Mouse (Mus musculus): ENCODE measurements around the gene Eea1. TPM values are rescaled to one million over a fixed set of nuclear protein-coding genes. Genes with fewer than 3 reads are reported as not detected.
A peak's percentile ranks its signal among the peaks of the same experiment; 100 is the strongest.
"Not testable (repeated sequence)": the region's sequence is repeated elsewhere in the genome, so short reads cannot be mapped to it uniquely, and the experiment has no call there.

The Eea1 gene
- polyA plus RNA-seq, 1 experiment from 2014 or later: 22.1 TPM

GRCm38 (mm10) chr10:96077480-96078066 lies 137.1 kb downstream of the Eea1 start:
- not testable (repeated sequence) for H3K27ac ChIP-seq; H3K4me2 ChIP-seq; H3K4me3 ChIP-seq (replicated peaks); H3K9ac ChIP-seq; H3K9me3 ChIP-seq; H3K4me1 ChIP-seq; H3K27me3 ChIP-seq (replicated peaks); H3K36me3 ChIP-seq
- ATAC-seq (ENCODE audit: insufficient read depth, low FRiP score, low read depth): peak; percentile 100
- 81% methylated on average over 6 of the region's 6 CpGs for WGBS

DNA sequence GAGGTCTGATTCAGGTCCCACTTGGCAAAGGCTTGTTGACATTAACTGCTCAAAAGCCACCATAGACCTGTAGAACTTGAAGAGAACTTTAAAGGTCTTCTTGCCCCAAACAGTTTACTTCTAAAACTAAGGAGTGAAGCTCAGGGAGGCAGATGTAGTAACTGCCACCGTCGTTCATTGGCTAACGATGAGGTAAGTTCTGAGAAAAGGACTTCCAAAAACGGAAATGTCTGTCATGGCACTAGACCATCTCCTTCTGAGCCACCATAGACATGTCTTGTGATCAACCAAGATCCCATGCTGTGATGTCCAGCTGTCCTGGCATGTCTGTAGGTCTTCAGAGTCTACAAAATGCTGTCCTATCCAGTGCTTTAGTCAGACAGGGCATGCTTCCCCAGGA lies 139.4 kb downstream of the Eea1 start:
- H3K9ac ChIP-seq: no peak overlapping the region
- no peak overlapping the region for H3K4me3 ChIP-seq (replicated peaks)
- no peaks in the 10 kb centered on the region for H3K4me1 ChIP-seq
- 96% methylated on average over 4 of the region's 4 CpGs for WGBS
- no peak for ATAC-seq (ENCODE audit: insufficient read depth, low FRiP score, low read depth)
- no peaks in the 10 kb centered on the region for H3K9me3 ChIP-seq
- no peak overlapping the region for H3K4me2 ChIP-seq
- no peaks in the 10 kb centered on the region for H3K27me3 ChIP-seq (replicated peaks)
- H3K36me3 ChIP-seq: no peaks in the 10 kb centered on the region
- H3K27ac ChIP-seq: no peak overlapping the region

GRCm38 (mm10) chr10:96080440-96081381 lies 140.3 kb downstream of the Eea1 start:
- no peaks in the 10 kb centered on the region for H3K36me3 ChIP-seq
- ATAC-seq (ENCODE audit: insufficient read depth, low FRiP score, low read depth): no peak
- whole genome bisulfite sequencing: 53% methylated on average over 21 of the region's 21 CpGs
- H3K27me3 ChIP-seq (replicated peaks): no peaks in the 10 kb centered on the region
- no peak overlapping the region for H3K4me2 ChIP-seq
- no peak overlapping the region for H3K9ac ChIP-seq
- no peak overlapping the region for H3K4me3 ChIP-seq (replicated peaks)
- no peak overlapping the region for H3K27ac ChIP-seq
- H3K9me3 ChIP-seq: no peaks in the 10 kb centered on the region
- H3K4me1 ChIP-seq: no peaks in the 10 kb centered on the region

DNA sequence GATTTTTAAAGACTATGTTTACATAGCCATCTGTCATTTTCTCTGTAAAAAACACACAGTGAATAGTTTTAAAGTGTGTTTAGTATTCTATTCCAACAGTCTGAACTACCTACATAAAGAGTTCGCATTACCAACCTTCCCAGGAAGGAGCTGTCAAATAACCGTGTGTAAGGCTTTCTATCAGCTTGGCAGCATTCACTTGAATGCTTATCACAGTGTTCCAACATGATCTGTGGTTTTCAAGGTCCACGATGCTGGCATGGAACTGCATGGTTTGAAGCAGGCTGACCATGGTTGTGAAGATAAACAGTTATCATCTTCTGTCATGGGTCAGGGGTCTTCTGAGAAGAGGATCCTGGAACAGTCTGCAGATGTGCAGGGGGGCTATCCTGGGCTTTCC lies 141.8 kb downstream of the Eea1 start:
- Histone ChIP-seq H3K4me1 (no peaks in the 10 kb centered on the region), H3K27ac (no peak overlapping the region), H3K4me3 (replicated peaks) (no peak overlapping the region), H3K4me2 (no peak overlapping the region), H3K27me3 (replicated peaks) (no peaks in the 10 kb centered on the region), H3K9ac (no peak overlapping the region), H3K36me3 (no peaks in the 10 kb centered on the region), H3K9me3 (no peaks in the 10 kb centered on the region)
- ATAC-seq (ENCODE audit: insufficient read depth, low FRiP score, low read depth): no peak
- WGBS: 60% methylated on average over 3 of the region's 3 CpGs

- no peak for ATAC-seq (ENCODE audit: insufficient read depth, low FRiP score, low read depth)
- H3K27ac ChIP-seq: no peak overlapping the region
- no peak overlapping the region for H3K4me2 ChIP-seq
- no peak overlapping the region for H3K4me3 ChIP-seq (replicated peaks)
- no peaks in the 10 kb centered on the region for H3K9me3 ChIP-seq
- WGBS: 62% methylated on average over 1 of the region's 1 CpGs
- no peak overlapping the region for H3K9ac ChIP-seq
- H3K36me3 ChIP-seq: no peaks in the 10 kb centered on the region
- H3K4me1 ChIP-seq: no peaks in the 10 kb centered on the region
- no peaks in the 10 kb centered on the region for H3K27me3 ChIP-seq (replicated peaks)
Observed at GRCm38 (mm10) chr10:96089744-96090143, 149.3 kb downstream of the Eea1 start.

DNA sequence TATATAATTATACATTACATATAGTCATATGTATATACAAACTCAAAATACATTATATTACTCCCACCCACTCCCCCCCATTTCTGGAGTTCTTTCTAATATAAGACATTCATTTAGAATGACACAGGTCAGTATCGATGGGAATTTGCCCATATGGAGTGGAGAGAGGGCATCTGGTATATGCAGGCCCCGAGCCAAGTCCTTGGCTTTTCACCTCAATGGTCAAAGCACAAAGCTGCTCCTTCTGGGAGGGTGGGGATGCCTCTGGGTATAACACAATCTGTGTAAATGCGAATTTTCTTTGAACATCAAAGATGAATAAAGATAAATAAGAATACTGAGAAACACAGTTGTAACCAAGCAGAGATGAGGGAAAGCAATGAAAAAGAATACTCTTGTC lies 149.9 kb downstream of the Eea1 start:
- ATAC-seq (ENCODE audit: insufficient read depth, low FRiP score, low read depth): no peak
- Histone ChIP-seq H3K4me3 (replicated peaks) (no peak overlapping the region), H3K4me1 (no peaks in the 10 kb centered on the region), H3K27ac (no peak overlapping the region), H3K9me3 (no peaks in the 10 kb centered on the region), H3K27me3 (replicated peaks) (no peaks in the 10 kb centered on the region), H3K36me3 (no peaks in the 10 kb centered on the region), H3K4me2 (no peak overlapping the region), H3K9ac (no peak overlapping the region)
- 68% methylated on average over 3 of the region's 3 CpGs for WGBS

DNA sequence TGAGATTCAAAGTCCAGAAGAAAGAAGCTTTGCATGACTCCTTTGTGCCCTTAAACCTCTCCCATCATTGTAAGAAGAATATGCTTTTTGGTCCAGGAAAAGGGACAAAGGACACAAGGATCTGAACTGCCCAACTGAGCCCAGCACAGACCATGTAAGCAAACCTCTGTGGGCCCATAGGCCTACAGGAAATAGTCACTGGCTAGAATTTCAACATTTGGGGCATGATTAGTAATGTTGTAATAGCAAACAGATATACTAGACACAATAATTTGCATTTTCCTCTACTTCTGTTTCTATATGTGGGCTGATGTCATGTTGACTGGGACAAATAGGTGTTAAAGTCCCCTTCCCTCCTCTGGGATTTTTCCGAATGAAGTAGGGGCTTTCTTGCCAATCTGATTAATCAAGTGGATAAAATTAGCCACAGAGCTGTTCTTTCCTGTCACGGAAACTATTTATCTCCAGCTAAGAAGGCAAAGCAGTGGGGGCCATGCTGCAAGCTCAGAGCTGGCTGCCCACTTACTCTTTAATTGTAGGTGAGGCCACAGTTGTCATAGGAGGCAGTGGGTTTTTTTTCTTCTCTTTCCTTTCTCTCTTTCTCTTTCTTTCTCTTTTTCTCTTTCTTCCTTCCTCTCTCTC lies 153.6 kb downstream of the Eea1 start:
- Histone ChIP-seq H3K4me2 (no peak overlapping the region), H3K4me1 (no peaks in the 10 kb centered on the region), H3K36me3 (no peaks in the 10 kb centered on the region), H3K9ac (no peak overlapping the region), H3K9me3 (no peaks in the 10 kb centered on the region), H3K27ac (no peak overlapping the region), H3K27me3 (replicated peaks) (no peaks in the 10 kb centered on the region), H3K4me3 (replicated peaks) (no peak overlapping the region)
- ATAC-seq (ENCODE audit: insufficient read depth, low FRiP score, low read depth): no peak
- WGBS: 39% methylated on average over 2 of the region's 2 CpGs

- 73% methylated on average over 2 of the region's 2 CpGs for WGBS
- no peaks in the 10 kb centered on the region for H3K9me3 ChIP-seq
- H3K4me3 ChIP-seq (replicated peaks): no peak overlapping the region
- H3K4me2 ChIP-seq: no peak overlapping the region
- no peak overlapping the region for H3K27ac ChIP-seq
- no peaks in the 10 kb centered on the region for H3K27me3 ChIP-seq (replicated peaks)
- H3K4me1 ChIP-seq: no peaks in the 10 kb centered on the region
- H3K36me3 ChIP-seq: no peaks in the 10 kb centered on the region
- H3K9ac ChIP-seq: no peak overlapping the region
- no peak for ATAC-seq (ENCODE audit: insufficient read depth, low FRiP score, low read depth)
Observed at GRCm38 (mm10) chr10:96094559-96094958, 154.1 kb downstream of the Eea1 start.

Other genes starting within 250 kb of the Eea1 start
- gene Gm33543, start 97.7 kb upstream of the Eea1 start, polyA plus RNA-seq (2015; fragmentation: Nextera tagmentation; extraction: Ambion mirVana): 0.09 TPM in 1 of 2 replicates, not detected in the other
- not detected in 2 replicates for gene Gm5426, start 196.0 kb downstream of the Eea1 start, polyA plus RNA-seq (2015; fragmentation: Nextera tagmentation; extraction: Ambion mirVana)

Data from stomach, embryonic 15.5 days (tissue).